Mouse (Mus musculus) ZHBTc4 (cell line): ENCODE results near the gene Hif1an.
A peak's percentile ranks its signal among the peaks of the same experiment; 100 is the strongest.

Experiments
- DNase-seq: peaks from one replicate; pipeline ENCODE4 v3.0.0-alpha.2; 2011; ENCODE audit warnings: low read depth, low spot score

Hif1an gene

DNA sequence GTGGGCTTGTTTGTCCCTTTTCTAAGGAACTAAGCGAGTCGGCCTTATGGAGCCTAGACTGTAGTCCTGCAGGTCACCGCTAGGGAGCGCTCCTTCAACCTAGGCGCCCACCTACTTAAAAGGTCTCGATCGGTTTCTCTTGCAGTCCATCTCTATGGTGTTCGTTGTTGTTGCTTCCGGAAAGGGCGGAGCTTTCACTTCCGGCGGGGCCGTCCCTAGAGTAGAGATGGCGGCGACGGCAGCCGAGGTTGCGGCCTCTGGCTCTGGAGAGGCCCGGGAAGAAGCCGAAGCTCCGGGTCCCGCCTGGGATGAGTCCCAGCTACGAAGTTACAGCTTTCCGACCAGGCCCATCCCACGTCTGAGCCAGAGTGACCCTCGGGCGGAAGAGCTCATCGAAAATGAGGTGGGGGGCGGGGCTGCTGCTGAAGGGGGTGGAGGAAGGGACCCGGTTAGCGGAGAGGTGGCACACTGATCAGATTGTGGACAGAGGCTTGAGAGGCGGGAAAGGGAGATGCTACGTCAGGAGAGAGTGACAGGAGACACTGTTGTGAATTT lies at the start of gene Hif1an:
Gene Hif1an, plus strand, starts transcription at position 199 of the 555 bp plus-strand sequence.
- peak; percentile 98 for DNase-seq

GRCm38 (mm10) chr19:44513054-44513833 lies 49.4 kb upstream of the Hif1an start:
- DNase-seq = no peak

DNA sequence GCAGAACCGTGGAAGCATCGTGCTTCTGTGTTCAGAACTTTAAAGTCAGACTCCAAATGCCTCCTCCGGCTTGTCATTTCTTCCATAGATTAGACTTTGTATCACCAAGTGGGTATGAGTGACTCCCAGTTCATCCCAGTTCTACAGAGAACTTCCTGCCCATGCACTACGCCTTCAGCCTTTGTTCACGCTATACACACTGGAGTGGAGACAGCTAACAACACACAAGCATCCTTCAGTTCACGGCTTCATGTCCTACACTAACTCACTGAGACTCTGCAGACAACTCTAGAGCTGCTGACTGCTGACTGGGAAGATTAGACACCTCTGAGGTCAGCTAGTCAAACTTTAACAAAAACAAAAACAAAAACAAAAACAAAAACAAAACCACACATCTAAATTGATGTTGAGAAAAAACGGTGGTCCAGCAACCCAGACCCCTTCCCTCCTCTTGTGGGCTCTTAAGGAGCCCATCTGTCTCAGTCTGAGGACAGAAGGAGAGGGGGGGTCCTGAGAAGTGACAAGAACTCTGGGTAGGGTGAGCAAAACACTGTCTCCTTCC lies 48.6 kb upstream of the Hif1an start:
- no peak for DNase-seq

- no peak for DNase-seq
These were observed 47.9 kb upstream of the Hif1an start for GRCm38 (mm10) chr19:44514521-44515451.

GRCm38 (mm10) chr19:44515769-44516168 lies 46.9 kb upstream of the Hif1an start:
- no peak for DNase-seq

DNA sequence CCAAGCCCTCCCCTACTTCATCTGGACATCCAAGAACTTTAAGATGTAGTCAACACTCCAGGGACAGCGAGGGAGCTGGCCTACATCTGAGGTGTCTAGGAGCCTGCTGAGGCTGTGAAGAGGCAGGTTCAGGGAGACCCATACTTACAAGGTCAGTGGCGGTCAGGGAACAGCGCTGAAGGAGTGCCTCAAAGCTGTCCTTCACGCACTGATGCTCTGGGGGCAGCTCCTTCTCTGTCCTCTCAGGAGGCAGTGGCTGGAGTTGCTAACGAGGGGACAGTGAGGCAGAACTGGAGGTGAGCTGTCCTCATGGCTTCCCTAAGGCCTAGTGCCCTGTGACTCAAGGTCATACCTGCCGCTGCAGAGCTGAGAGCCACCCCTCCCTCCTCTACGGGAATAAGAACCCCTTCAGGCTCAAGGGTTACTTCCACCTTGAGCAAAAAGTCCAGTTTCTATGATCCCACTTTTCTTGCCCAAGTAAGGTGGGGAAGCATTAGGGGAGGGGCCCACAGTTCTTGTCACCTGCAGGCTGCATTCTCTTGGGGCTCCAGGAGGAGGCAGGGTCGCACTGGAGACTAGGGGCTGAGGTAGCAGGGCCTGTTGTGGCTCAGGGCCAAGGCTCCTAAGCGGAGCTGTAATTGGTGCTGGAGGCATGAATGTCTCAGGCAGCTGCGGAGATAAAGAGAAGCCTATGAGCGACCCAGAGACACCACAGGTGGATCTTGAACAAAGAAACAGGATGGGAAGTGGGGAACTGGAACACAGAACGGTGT lies 44.5 kb upstream of the Hif1an start:
- peak; percentile 87 for DNase-seq

GRCm38 (mm10) chr19:44519152-44519551 lies 43.5 kb upstream of the Hif1an start:
- DNase-seq = peak; percentile 83

GRCm38 (mm10) chr19:44525551-44526205 lies 37.0 kb upstream of the Hif1an start:
- no peak for DNase-seq

DNA sequence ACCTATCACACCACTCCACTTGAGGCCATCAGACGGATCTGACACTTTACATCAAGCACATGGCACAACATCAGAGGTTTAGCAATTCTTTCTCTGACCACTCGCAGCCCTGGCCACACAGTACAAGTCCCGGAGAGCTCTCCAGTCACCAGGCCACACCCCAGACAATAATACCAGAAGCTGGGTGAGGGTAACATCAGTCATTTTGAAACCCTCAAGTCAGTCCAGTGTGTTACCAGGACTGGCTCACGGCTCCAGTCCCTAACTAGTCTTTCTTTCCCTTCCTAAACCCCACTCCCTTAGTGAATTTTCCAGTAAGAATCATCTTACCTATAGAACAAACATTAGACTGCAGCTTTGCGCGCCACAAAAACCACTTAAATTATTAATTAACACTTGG lies 32.6 kb upstream of the Hif1an start:
- no peak for DNase-seq

- DNase-seq = no peak
These were observed 27.3 kb upstream of the Hif1an start for GRCm38 (mm10) chr19:44535376-44535775.

GRCm38 (mm10) chr19:44537416-44537815 lies 25.2 kb upstream of the Hif1an start:
- DNase-seq = no peak

DNA sequence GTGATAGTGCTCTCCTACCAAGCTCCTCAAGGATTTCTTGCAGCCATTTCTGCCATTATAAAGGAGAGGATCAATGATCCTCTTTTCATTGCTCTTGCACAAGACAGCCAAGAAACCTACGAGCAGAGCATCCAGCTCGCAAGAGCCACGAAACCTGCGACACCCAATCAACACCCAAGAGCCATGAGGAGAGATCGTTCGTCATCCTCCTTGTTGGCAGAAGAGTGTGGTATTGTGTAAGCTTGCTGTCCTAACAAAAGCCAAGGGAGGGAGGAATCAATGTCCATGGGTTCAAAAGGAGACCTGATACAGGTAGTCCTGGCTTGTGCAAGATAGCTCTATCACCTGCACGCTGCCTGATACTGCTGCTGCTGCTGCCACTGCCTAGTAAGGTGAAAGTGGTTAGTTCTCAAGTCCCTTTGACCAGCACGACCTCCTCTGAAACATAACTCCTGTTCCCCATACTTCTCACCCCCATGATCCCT lies 19.9 kb upstream of the Hif1an start:
- no peak for DNase-seq

- DNase-seq = no peak
These were observed 18.3 kb upstream of the Hif1an start for GRCm38 (mm10) chr19:44544372-44544771.

DNA sequence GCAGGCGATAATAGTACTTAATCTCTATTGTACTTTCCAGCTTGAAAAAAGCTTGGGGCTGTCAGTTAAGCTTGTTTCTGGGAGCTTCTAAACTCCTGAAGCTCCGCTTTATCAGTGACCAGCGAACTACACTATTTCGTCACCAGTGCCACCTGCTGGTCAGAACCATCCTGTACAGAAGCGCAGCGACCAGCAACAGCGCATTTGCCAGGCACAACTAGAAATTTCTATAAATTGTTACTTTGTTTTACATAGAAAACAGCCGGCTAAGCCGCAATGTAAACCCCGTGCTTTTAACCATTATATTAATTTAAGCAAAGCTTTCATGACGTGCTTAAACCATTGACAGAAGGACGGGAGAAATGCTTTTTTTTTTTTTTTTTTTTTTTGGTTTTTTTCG lies 17.9 kb upstream of the Hif1an start:
- DNase-seq = peak; percentile 86

DNA sequence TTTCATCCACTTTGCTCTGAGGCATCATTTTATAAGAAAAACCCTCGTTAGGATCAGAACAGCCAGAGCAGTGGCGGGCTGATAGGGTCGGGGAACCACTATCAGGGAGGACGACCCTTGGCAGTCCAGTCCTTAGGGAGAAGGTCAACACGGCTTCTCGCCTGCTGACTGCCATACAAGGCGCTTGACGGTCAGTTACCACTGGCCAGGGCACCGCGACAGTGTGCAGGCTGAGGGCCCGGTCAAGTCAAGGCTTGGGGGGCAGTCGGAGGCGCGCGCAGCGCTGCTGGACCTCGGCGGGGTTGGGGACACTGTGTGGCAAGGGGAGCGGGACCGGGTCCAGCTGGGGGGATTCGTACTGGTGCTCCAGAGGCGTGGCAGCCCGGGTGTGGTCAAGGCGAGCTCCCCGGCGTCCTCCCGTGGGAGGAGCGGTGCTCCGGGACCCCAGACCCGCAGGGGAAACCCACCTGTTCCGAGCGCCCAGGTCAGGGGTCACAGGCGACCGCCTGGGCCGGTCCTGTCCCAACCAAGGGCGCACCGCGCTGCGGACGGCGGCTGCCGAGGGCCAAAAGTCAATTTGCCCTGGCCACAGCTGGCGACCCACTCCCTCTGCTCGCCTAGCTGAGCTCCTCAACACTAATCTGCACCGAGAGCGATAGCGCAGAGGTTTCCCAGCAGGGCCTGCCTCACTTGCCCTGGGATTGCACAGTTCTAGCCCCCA lies 17.2 kb upstream of the Hif1an start, which contains the start of gene Sec31b:
Gene Sec31b, minus strand, starts transcription at position 544 of the 721 bp plus-strand sequence.
- peak; percentile 66 for DNase-seq

GRCm38 (mm10) chr19:44552731-44553130 lies 9.9 kb upstream of the Hif1an start, which contains the start of gene Gm20538:
TSS of gene Gm20538 (minus strand) at chr19:44552831.
- no peak for DNase-seq

- no peak for DNase-seq
These were observed 9.4 kb upstream of the Hif1an start for GRCm38 (mm10) chr19:44553286-44553685.

DNA sequence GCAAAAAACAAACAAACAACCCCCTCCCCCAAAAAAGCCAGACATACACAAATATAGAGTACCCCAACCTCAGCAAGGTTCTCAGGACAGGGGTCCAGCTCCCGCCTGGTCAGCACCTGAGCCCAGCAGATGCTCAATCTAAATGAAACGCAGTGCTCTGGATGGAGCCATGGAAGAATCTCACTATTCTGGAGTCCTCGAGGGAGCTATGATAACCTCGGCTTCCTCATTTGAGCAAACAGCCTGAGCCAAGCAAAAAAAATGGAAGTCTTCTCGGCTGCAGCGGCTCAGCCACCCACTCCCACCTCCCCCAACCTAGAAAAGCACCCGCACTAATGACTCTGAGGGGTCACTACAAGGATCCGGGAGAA lies 8.2 kb upstream of the Hif1an start:
- no peak for DNase-seq

DNA sequence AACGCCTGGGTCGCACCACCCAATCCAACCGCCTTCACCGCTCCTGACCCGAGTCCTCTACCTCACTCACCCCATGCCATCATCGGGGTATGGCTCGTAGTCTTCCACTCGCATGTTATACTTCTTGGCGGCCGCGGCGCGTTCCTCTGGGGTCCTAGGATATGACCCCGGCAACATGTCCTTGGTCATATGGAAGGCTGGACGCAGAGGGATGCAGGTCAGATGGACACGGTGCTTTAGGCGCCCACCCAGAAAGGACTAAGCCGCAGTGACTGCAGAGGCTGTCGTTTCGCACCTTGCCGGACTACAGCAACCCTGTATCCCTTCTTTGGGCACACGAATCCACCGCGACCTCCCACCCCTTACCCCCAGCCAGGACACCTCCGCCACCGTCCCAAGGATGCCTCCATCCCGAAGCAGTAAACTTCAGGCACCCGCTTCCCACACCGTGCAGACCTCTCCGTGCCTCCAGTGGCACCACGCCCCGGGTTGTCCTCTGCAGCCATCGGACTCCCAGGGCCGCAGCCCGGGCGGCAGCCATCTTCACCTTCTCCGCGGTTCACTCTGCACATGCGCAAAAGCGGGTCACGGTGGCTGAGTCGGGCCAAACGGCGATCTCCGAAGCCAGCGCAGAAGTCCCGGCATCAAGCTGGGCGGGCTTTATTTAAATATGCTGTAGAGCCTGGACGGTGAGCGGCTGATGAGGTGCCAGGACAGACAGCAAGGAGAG lies 7.6 kb upstream of the Hif1an start, which contains the start of gene Ndufb8:
Gene Ndufb8, minus strand, starts transcription at position 580 of the 730 bp plus-strand sequence.
- DNase-seq = peak; percentile 97
